Mouse (Mus musculus) CD8-positive naive resting alpha-beta T cell, adult 2 months (primary cell): ENCODE measurements at regions not wholly inside any gene's neighbourhood (a gene's known extent, or its start where the extent isn't known, plus 50 kb on each side); places are given as distances from the start of the nearest gene placed in this dataset.
A peak's percentile ranks its signal among the peaks of the same experiment; 100 is the strongest.
"Not testable (repeated sequence)": the region's sequence is repeated elsewhere in the genome, so short reads cannot be mapped to it uniquely, and the experiment has no call there.

Experiments
- DNase-seq, 2 experiments: peaks; one replicate each; pipeline ENCODE4 v3.0.0; 2022; ENCODE audit warnings: low read depth in 2 of 2, low spot score in 2 of 2

DNA sequence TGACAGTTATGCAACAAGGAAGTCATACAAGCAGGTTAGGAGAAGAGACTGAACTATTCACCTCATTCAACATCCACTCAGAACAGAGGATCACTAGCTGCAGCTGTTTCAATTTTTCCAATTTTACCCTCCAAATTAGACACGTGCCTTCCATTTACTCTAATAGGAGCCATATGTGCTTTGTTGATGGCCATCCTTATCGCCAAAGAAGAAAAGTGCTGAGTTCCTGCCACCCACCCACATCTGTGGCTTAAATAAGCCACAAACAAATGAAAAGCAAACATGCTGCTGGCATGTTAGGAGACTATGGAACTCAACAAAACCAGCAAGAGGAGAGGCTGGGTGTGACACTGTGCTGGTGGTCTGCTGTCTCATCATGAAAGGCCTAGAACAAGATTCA, 1786.1 kb downstream of the 9330182O14Rik start:
- no peak for DNase-seq

DNA sequence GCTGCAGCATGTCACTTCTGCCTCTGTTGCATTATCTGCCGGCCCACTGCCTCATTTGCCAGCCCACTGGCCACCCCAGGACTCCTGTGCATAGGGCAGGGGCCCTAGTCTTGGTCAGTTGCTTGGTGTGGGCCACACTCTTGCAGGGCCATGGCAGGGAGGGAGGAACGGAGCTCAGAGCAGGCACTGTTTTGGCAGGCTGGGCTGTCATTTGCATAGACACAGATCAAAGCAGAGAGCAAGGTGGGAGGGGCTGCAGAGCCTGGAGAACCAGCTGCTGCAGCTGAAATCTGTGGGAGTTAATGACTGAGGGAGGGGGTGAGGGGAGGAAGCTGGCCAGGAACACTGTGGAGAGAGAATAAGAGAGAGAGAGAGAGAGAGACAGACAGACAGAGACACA, 1802.5 kb downstream of the 9330182O14Rik start:
- no peak for DNase-seq

DNA sequence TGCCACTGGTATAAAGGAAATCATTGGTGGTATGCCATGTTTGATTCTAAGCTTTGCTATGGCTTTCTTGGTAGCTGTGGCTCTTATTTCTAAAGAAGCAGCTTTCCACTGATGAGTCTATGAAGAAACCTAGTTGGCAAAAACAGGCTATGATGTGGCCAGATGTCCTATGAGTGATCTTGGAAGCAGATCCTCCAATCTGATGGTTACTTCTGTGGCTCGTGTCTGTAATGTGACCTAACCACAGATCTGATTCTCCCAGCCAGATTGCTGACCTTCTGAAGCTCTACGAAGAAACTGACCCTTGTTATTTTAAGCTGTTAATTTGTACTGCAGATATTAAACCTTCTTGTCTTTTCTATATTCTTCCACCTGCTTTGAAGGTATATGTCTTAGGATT, 1811.1 kb downstream of the 9330182O14Rik start:
- DNase-seq = no peak

GRCm38 (mm10) chr15:41947888-41948287, 1813.7 kb downstream of the 9330182O14Rik start:
- no peak for DNase-seq

DNA sequence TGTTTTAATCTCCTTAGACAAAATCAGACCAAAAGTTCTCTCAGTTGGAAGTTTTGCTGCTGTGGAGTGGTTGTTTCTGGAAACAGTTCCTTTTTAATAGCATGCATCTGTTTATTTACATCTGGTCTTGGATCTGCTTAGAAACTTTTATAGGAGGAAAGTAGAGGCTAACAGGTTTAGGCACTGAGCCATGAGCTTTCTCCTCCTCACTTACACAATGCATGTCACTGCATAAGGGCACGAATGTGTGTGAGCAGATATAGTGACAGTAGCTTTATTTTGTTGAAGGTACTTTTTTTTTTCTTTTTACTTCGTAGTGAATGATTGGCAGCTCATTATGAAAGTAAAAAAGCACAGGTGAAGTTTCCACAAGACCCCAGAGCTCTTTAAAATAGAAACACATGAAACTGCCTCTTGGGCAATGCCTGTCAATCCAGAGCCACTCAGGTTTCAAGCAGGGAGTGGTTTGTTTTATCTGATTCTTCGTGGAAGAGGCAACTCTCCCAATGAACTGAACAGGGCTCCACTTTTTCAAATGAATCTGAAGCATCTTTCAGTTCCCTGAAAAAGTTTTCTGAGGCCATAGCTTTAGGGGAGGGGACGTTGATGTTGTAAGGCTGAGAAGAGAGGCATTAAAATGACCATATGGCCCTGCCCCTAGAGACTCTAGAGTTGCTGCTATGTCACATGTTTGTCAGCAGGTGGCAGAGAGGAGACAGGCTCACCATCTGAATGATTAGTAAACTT, 1814.4 kb downstream of the 9330182O14Rik start:
- no peak for DNase-seq

- no peak for DNase-seq
Measured at GRCm38 (mm10) chr15:41949094-41949461, 1814.9 kb downstream of the 9330182O14Rik start.

DNA sequence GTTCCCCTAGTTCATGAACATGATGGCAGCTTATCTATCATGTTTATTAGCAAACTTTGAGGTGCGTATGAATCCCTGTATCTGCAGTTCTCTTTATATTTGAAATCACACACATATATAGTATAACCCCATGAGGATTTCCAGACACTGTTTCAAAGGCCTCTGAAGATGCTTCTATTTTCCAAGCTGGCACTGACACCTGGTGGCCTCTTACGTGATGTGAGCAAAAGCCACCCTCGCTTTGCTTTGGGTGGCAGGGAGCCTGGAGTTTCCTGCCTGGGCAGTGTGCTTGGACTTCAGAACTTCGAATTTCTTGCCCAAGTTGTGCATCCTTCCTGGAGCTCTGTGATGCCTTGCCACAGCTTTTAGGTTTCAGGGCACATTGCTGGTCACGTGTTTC, 1817.1 kb downstream of the 9330182O14Rik start:
- no peak for DNase-seq

GRCm38 (mm10) chr15:41960597-41960996, 1826.4 kb downstream of the 9330182O14Rik start:
- DNase-seq = no peak

- no peak for DNase-seq
Measured at GRCm38 (mm10) chr15:41970877-41971276, 1836.7 kb downstream of the 9330182O14Rik start.

- DNase-seq = peak; percentile 68 to 71
Measured at GRCm38 (mm10) chr15:41973263-41973662, 1839.1 kb downstream of the 9330182O14Rik start.

- DNase-seq = no peak
Measured at GRCm38 (mm10) chr15:41977196-41977595, 1843.0 kb downstream of the 9330182O14Rik start.

- DNase-seq = no peak
Measured at GRCm38 (mm10) chr15:41977649-41978231, 1843.6 kb downstream of the 9330182O14Rik start.

- no peak for DNase-seq
Measured at GRCm38 (mm10) chr15:41983261-41983660, 1849.1 kb downstream of the 9330182O14Rik start.

GRCm38 (mm10) chr15:41984267-41984666, 1850.1 kb downstream of the 9330182O14Rik start:
- no peak for DNase-seq

DNA sequence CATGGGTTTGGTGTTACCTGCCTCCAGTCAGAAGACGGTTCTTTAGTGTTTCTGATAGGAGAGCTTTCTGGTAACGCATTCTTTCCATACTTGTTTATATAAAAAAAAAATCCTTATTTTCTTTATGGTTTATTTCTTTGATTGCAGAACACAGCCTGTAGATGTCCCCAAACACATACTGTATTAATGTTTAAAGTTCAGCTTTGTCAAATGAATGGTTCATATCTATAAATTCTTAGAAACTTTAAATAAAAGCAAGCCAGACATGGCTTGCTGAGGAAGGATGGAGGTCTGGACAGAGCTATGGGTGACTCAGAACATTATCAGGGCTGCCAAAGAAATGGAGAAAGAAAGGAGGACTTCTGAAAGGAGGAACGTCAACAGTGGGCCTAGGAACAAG, 1852.1 kb downstream of the 9330182O14Rik start:
- DNase-seq = no peak

DNA sequence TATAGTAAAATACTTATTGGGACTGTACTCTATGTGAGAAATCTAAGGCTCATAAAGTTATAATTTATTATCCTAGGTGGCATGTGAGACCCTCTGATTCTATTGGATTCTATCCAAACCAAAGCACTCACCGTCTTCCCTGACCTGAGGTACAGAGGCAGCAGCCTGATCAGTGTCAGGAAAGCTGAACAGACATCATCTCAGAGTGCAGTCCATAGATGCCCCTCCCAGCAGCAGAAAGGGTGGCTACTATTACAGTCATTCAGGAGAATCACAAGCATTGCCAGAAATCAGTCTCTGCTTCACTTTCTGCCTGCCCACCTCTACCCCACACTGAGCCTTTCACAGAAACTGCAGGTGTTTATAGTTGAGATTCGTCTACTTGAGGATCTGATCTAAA, 1854.9 kb downstream of the 9330182O14Rik start:
- DNase-seq = no peak

GRCm38 (mm10) chr15:41991816-41992215, 1857.7 kb downstream of the 9330182O14Rik start:
- no peak for DNase-seq

DNA sequence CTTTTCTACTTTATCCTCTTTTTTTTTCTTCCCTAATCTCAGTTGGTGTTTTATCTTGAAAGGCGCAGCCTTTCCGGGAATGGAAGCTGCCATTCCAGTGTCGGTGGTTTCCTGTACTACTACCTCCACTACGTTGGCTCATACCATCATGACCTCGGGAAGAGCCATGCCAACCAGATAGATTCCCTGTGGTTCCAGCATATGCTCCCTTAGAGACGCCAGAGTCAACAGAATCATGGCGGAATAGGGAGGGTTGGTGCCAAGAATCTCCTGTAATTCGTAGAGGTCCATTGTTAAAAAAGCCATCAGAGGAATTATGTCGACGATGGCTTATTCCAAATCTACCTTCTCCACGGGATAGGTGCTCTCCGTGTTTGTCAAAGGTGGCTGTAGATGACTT, 1898.1 kb downstream of the 9330182O14Rik start:
- not testable (repeated sequence) for DNase-seq

GRCm38 (mm10) chr15:42047088-42047976, 1913.2 kb downstream of the 9330182O14Rik start:
- DNase-seq = no peak

- DNase-seq = no peak
Measured at GRCm38 (mm10) chr15:42056772-42057171, 1922.6 kb downstream of the 9330182O14Rik start.

GRCm38 (mm10) chr15:42068207-42068831, 1934.2 kb downstream of the 9330182O14Rik start:
- DNase-seq = no peak
